Mouse (Mus musculus): ENCODE results near the gene Rnf114. TPM values are rescaled to one million over a fixed set of nuclear protein-coding genes. Genes with fewer than 3 reads are reported as not detected.
A peak's percentile ranks its signal among the peaks of the same experiment; 100 is the strongest.

Gene Rnf114
- polyA plus RNA-seq, 2 experiments, result 78.1 to 83.6 TPM

DNA sequence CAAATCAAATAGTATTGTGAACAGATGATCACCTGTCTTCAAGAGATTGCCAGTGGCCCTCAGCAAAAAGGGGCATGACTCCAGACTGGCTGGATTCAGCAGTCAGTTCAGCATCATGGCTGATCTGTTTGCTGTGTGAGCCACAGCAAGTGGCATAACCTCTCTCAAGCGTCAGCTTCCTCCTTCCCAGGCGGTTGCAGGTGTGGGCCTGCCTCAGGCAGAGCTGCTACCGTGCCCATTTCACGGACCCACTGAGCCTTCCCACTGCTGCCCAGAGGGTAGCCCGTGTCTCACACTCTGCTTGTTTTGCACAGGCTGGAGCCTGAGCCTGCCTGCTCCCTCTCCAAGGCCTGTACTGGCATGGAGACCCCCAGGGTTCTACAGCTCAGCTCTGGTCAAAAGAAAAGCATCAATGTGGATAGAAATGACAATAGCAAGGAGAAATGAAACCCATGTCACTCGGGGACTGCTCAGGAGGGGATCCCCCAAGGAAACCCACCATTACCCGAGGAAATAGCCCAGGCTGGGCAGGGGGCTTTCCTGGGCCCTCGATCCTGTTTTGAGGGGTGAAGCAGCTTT, 59.0 kb downstream of the Rnf114 start:
- H3K27ac ChIP-seq (replicated peaks; ENCODE audit: low read depth, low read length), result no peak overlapping the region
- WGBS, result 68% methylated on average over 8 of the region's 8 CpGs
- H3K36me3 ChIP-seq (ENCODE audit: control insufficient read depth, insufficient read depth, low read length), result no peaks in the 10 kb centered on the region
- DNase-seq (ENCODE audit: low spot score) (no peak), ATAC-seq (ENCODE audit: low FRiP score, low read depth) (no peak)
- H3K9ac ChIP-seq (ENCODE audit: low read depth, low read length, severe bottlenecking), result no peak overlapping the region
- no peak for TF ChIP-seq POLR2A (IDR thresholded peaks at IDR 0.05; ENCODE audit: borderline replicate concordance, extremely low read depth, insufficient read depth, insufficient read length)
- H3K9me3 ChIP-seq (ENCODE audit: control insufficient read depth, low read length), result no peaks in the 10 kb centered on the region
- no peak overlapping the region for H3K4me2 ChIP-seq (replicated peaks; ENCODE audit: low read depth, low read length, severe bottlenecking)
- peaks cover 15% of the 10 kb centered on the region; the same call in 1 of the 2 replicates for H3K4me1 ChIP-seq (ENCODE audit: control insufficient read depth, insufficient read depth, low read length)
- no peak overlapping the region for H3K4me3 ChIP-seq (replicated peaks; ENCODE audit: low read length)
- H3K27me3 ChIP-seq (ENCODE audit: control insufficient read depth, insufficient read depth, low read length), result no peaks in the 10 kb centered on the region

DNA sequence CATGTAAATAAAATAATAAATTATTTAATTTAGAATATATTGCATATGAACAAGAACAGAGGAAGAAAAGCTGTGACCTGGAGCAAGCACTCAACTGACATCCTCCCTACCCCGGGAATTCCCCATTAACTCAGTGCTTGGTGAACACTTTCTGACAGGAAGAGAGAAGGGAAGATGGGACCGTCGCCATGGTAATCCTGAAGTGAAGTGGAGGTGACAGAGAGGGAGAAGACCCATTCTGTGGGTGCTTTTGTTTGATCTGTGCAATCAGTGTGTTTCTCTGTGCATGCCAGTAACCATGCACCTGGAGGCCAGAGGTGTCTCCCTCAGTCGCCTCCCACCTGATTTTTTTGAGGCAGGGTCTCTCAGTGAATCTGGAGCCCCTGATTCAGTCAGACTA, 59.8 kb downstream of the Rnf114 start:
- no peak for TF ChIP-seq POLR2A (IDR thresholded peaks at IDR 0.05; ENCODE audit: borderline replicate concordance, extremely low read depth, insufficient read depth, insufficient read length)
- Histone ChIP-seq H3K9ac (ENCODE audit: low read depth, low read length, severe bottlenecking) (no peak overlapping the region), H3K4me1 (ENCODE audit: control insufficient read depth, insufficient read depth, low read length) (peaks cover 6% of the 10 kb centered on the region; the same call in 1 of the 2 replicates), H3K27me3 (ENCODE audit: control insufficient read depth, insufficient read depth, low read length) (no peaks in the 10 kb centered on the region), H3K36me3 (ENCODE audit: control insufficient read depth, insufficient read depth, low read length) (no peaks in the 10 kb centered on the region), H3K4me3 (replicated peaks; ENCODE audit: low read length) (no peak overlapping the region), H3K27ac (replicated peaks; ENCODE audit: low read depth, low read length) (no peak overlapping the region), H3K4me2 (replicated peaks; ENCODE audit: low read depth, low read length, severe bottlenecking) (no peak overlapping the region), H3K9me3 (ENCODE audit: control insufficient read depth, low read length) (no peaks in the 10 kb centered on the region)
- DNase-seq (ENCODE audit: low spot score) (no peak), ATAC-seq (ENCODE audit: low FRiP score, low read depth) (no peak)
- WGBS, result 88% methylated on average over 4 of the region's 4 CpGs

DNA sequence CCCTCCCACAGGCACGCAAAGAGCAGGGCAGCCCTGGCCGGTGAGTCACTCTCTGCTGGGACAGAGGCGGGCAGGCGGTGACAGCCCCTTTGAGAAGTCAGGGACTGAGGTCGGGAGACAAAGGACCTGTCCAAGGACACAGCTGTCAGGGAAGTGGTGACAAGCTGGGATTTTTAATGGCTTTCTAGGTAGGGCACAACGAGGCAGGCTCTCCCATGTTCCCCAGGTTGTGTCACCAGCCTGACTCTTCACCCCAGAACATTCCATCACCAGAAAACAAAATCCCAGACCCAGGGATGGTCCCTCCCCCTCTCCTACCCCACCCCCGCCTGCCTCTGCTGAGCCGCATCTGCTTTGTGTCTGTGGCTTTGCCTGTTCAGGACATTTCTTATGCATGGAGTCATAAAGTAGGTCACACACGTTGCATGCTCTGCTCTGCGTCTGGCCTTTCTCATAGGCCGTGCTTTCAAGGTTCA, 60.5 kb downstream of the Rnf114 start:
- no peak for TF ChIP-seq POLR2A (IDR thresholded peaks at IDR 0.05; ENCODE audit: borderline replicate concordance, extremely low read depth, insufficient read depth, insufficient read length)
- ATAC-seq (ENCODE audit: low FRiP score, low read depth) (no peak), DNase-seq (ENCODE audit: low spot score) (no peak)
- Histone ChIP-seq H3K4me2 (replicated peaks; ENCODE audit: low read depth, low read length, severe bottlenecking) (no peak overlapping the region), H3K9ac (ENCODE audit: low read depth, low read length, severe bottlenecking) (no peak overlapping the region), H3K4me3 (replicated peaks; ENCODE audit: low read length) (no peak overlapping the region), H3K9me3 (ENCODE audit: control insufficient read depth, low read length) (no peaks in the 10 kb centered on the region), H3K36me3 (ENCODE audit: control insufficient read depth, insufficient read depth, low read length) (no peaks in the 10 kb centered on the region), H3K4me1 (ENCODE audit: control insufficient read depth, insufficient read depth, low read length) (peaks cover 5% of the 10 kb centered on the region; the same call in 1 of the 2 replicates), H3K27me3 (ENCODE audit: control insufficient read depth, insufficient read depth, low read length) (no peaks in the 10 kb centered on the region), H3K27ac (replicated peaks; ENCODE audit: low read depth, low read length) (no peak overlapping the region)
- 18% methylated on average over 11 of the region's 11 CpGs for WGBS

DNA sequence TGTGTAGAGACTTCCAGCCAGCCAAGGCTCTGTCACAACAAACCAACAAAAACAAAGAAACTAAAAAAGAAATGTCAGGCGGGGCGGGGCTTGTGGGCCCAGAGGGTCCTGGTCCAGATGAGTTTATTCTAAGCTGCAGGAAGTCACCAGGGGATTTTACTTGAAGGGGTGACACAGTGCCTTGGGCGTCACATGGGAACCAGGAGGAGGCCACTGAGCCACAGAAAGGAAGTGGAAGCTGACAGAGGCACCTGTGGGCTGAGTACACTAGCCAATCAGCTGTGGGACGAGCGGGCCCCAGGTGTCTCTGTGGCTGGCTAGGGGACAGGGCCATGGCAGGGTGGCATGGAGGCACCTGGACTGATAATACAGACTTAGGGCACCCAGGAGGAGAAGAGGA, 63.3 kb downstream of the Rnf114 start:
- no peaks in the 10 kb centered on the region for H3K27me3 ChIP-seq (ENCODE audit: control insufficient read depth, insufficient read depth, low read length)
- no peak overlapping the region for H3K4me2 ChIP-seq (replicated peaks; ENCODE audit: low read depth, low read length, severe bottlenecking)
- ATAC-seq (ENCODE audit: low FRiP score, low read depth) (no peak), DNase-seq (ENCODE audit: low spot score) (no peak)
- no peak for TF ChIP-seq POLR2A (IDR thresholded peaks at IDR 0.05; ENCODE audit: borderline replicate concordance, extremely low read depth, insufficient read depth, insufficient read length)
- peaks cover 23% of the 10 kb centered on the region for H3K4me1 ChIP-seq (ENCODE audit: control insufficient read depth, insufficient read depth, low read length)
- no peak overlapping the region for H3K4me3 ChIP-seq (replicated peaks; ENCODE audit: low read length)
- 87% methylated on average over 5 of the region's 5 CpGs for WGBS
- H3K36me3 ChIP-seq (ENCODE audit: control insufficient read depth, insufficient read depth, low read length), result no peaks in the 10 kb centered on the region
- H3K27ac ChIP-seq (replicated peaks; ENCODE audit: low read depth, low read length), result no peak overlapping the region
- no peak overlapping the region for H3K9ac ChIP-seq (ENCODE audit: low read depth, low read length, severe bottlenecking)
- H3K9me3 ChIP-seq (ENCODE audit: control insufficient read depth, low read length), result no peaks in the 10 kb centered on the region

DNA sequence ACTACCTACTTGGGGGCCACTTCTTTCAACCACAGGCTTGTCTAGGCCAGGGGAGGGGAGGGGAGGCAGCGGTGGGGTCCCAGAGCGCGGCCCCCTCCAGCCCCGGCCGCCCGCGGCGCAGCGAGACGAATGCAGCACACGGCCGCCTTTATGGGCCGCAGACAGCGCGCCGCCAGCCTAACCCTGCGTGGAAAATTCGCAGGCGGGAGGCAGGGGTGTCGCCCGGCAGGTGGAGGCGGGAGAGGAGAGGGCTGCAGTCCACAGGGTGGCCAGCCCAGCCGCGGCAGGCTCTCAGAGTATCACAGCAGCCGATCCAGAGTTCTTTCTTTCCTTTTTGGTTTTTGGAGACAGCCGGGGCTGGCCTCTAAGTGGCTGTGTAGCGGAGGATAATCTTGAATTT, 67.0 kb downstream of the Rnf114 start:
- ATAC-seq (ENCODE audit: low FRiP score, low read depth) (peak; percentile 63), DNase-seq (ENCODE audit: low spot score) (no peak)
- no peak for TF ChIP-seq POLR2A (IDR thresholded peaks at IDR 0.05; ENCODE audit: borderline replicate concordance, extremely low read depth, insufficient read depth, insufficient read length)
- Histone ChIP-seq H3K27ac (replicated peaks; ENCODE audit: low read depth, low read length) (peak overlapping the region; percentile 78), H3K4me1 (ENCODE audit: control insufficient read depth, insufficient read depth, low read length) (peaks cover 53% of the 10 kb centered on the region), H3K27me3 (ENCODE audit: control insufficient read depth, insufficient read depth, low read length) (no peaks in the 10 kb centered on the region), H3K4me2 (replicated peaks; ENCODE audit: low read depth, low read length, severe bottlenecking) (peak overlapping the region; percentile 41), H3K9me3 (ENCODE audit: control insufficient read depth, low read length) (no peaks in the 10 kb centered on the region), H3K36me3 (ENCODE audit: control insufficient read depth, insufficient read depth, low read length) (no peaks in the 10 kb centered on the region), H3K9ac (ENCODE audit: low read depth, low read length, severe bottlenecking) (peak overlapping the region; percentile 50), H3K4me3 (replicated peaks; ENCODE audit: low read length) (0 out of 2 replicates have a peak overlapping the region, but pooled peaks have one; percentile 7)
- WGBS, result 9% methylated on average over 23 of the region's 27 CpGs

Data from limb, embryonic 14.5 days (tissue).